Mouse (Mus musculus) testis, adult 2 months (tissue): Measurements from ENCODE around the gene Macf1. TPM values are rescaled to one million over a fixed set of nuclear protein-coding genes. Genes with fewer than 3 reads are reported as not detected.
"Not testable (repeated sequence)": the region's sequence is repeated elsewhere in the genome, so short reads cannot be mapped to it uniquely, and the experiment has no call there.

Experiments
- H3K27ac ChIP-seq: fragments of 200-500 bp; 2 replicates; pipeline ENCODE4 v1.5.1; 2012; ENCODE audit warnings: low read depth, low read length; ENCODE audit not compliant: control insufficient read depth, insufficient read depth
- H3K27me3 ChIP-seq: fragments of 200-500 bp; 2 replicates; pipeline ENCODE4 v1.6.1; 2012; ENCODE audit warnings: mild to moderate bottlenecking, low read length, moderate library complexity; ENCODE audit not compliant: control insufficient read depth, insufficient read depth
- H3K36me3 ChIP-seq: fragments of 200-500 bp; 2 replicates; pipeline ENCODE4 v1.6.1; 2012; ENCODE audit warnings: mild to moderate bottlenecking, low read length; ENCODE audit not compliant: control insufficient read depth, insufficient read depth
- H3K4me1 ChIP-seq: fragments of 200-500 bp; 2 replicates; pipeline ENCODE4 v1.6.1; 2012; ENCODE audit warnings: low read length; ENCODE audit not compliant: control insufficient read depth, insufficient read depth
- H3K4me3 ChIP-seq: fragments of 200-500 bp; 2 replicates; pipeline ENCODE4 v1.5.1; 2012; ENCODE audit warnings: low read depth, mild to moderate bottlenecking, low read length, moderate library complexity, mixed read lengths; ENCODE audit not compliant: control insufficient read depth
- CTCF ChIP-seq: fragments of 200-500 bp; IDR thresholded peaks from 2 replicates; pipeline ENCODE4 v1.5.1; 2012; ENCODE audit warnings: low read depth, mild to moderate bottlenecking, inconsistent platforms, low read length, moderate library complexity; ENCODE audit not compliant: control insufficient read depth, insufficient read depth, insufficient replicate concordance
- POLR2A ChIP-seq: fragments of 200-500 bp; IDR thresholded peaks from 2 replicates; pipeline ENCODE4 v1.6.1; 2012; ENCODE audit warnings: low read depth, mild to moderate bottlenecking, inconsistent platforms, low read length, moderate library complexity; ENCODE audit not compliant: control insufficient read depth
- polyA plus RNA-seq: library from polyadenylated mRNA; depleted of rRNA; stranded (reverse); fragments of >200 nt; gene quantifications from 2 replicates; pipeline ENCODE4 v1.2.3, GENCODE M21; 2012

Gene Macf1
- polyA plus RNA-seq, 1 experiment = 24.4 TPM

DNA sequence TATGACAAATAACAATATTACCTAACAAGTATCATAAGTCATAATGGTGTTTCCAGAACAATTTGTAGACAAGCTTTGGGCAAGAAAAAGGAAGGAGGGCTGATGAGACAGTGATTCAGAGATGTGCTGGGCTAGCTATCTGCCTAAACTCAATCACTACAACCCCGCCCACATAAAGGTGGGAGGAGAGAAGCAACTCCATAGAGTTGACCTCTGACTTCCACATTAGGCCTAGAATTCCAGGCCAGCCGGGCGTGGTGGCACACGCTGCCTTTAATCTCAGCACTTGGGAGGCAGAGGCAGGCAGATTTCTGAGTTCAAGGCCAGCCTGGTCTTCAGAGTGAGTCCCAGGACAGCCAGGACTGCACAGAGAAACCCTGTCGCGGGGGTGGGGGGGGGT, 153.2 kb downstream of the Macf1 start:
- Histone ChIP-seq H3K36me3 (no peaks in the 10 kb centered on the region), H3K4me1 (peaks cover 5% of the 10 kb centered on the region), H3K27me3 (no peaks in the 10 kb centered on the region), H3K4me3 (no peak overlapping the region), H3K27ac (no peak overlapping the region)
- TF ChIP-seq CTCF (no peak), POLR2A (no peak)

DNA sequence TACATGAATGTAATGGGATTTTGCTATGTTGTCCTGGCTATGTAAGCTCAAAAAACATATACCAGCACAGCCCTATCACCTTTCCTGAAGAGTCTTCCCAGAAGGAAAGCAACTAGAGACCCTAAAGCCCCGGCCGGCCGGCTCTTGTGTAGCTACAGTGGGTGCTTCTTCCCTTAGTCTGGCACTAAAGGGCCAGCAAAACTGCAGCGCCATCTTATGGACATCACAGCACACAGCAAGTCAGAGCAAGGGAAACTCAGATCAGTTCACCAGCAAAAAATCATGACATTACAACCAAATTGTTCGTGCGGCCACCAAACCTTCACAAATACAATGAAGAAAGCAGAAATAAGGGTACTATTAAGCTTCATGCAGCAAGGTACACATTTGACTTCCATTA, 154.9 kb downstream of the Macf1 start:
- no peaks in the 10 kb centered on the region for H3K27me3 ChIP-seq
- H3K36me3 ChIP-seq = no peaks in the 10 kb centered on the region
- peaks cover 5% of the 10 kb centered on the region for H3K4me1 ChIP-seq
- no peak overlapping the region for H3K27ac ChIP-seq
- no peak overlapping the region for H3K4me3 ChIP-seq
- TF ChIP-seq POLR2A (no peak), CTCF (peak; percentile 34; the same call in 1 of the 2 replicates)

DNA sequence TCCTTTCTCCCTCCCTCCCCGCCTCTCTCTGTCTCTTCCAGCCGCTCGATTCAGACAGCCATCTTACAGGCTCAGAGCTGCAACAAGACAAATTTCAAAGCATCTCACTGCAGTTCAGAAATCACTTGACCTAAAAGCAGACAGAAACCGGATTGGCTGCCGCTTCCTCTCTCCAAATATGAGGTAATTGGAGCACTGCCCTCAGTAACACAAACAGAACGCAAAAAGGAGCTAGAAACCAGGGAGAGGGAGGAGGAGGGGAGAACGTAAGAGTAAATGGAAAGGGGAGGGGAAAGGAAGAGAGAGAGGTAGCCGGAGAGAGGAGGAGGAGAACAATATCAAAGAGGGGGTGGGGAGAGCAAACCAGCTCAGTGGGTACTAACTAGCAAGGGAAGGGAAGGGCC, 156.6 kb downstream of the Macf1 start:
- no peak overlapping the region for H3K27ac ChIP-seq
- no peaks in the 10 kb centered on the region for H3K36me3 ChIP-seq
- H3K4me1 ChIP-seq = peaks cover 5% of the 10 kb centered on the region
- TF ChIP-seq POLR2A = no peak
- no peak for TF ChIP-seq CTCF
- no peak overlapping the region for H3K4me3 ChIP-seq
- H3K27me3 ChIP-seq = no peaks in the 10 kb centered on the region

DNA sequence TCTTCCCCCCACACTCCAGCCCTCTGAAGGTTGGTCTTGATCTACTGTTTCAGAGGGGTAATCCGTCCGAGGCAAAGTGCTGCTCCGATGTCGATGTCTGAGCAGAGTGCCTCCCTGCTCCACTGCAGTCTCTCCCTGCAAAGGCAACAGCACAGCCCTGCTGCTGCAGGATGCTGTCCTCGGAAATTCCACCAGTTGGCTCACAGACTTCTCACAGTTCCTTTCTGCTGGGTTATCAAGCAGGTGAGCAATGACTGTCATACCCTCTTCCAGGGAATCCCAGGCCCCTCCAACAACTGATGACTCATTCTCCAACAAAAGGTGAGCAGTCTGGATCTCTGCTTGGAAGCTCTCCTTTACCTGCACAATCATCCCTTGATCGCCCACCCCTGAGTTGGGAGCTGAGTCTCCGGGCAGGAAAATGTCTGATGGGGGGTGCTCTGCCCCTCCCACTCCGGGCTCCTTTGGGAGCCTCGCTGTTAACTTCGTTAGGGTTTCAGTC, 157.3 kb downstream of the Macf1 start:
- Histone ChIP-seq H3K4me1 (peaks cover 5% of the 10 kb centered on the region), H3K27me3 (no peaks in the 10 kb centered on the region), H3K27ac (no peak overlapping the region), H3K4me3 (no peak overlapping the region), H3K36me3 (no peaks in the 10 kb centered on the region)
- TF ChIP-seq POLR2A = no peak
- TF ChIP-seq CTCF = no peak

DNA sequence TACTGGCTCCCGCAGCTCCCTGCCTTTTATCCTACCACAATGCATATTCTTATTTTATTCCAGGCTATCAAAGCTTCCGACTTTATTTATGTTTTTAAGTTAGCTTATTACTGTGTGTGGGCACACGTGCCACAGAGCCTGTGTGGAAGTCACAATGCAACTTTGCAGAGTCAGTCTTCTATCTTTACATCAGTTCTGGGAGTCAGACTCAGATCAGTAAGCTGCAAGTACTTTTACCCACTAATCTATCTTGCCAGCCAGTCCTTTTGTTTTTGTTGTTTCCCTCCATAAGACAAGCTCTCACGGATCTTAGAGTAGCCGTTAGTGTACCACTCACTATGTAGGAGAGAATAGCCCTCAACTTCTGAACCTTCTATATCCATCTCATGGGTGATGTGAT, 159.4 kb downstream of the Macf1 start:
- Histone ChIP-seq H3K4me3 (no peak overlapping the region), H3K36me3 (no peaks in the 10 kb centered on the region), H3K27me3 (no peaks in the 10 kb centered on the region), H3K27ac (no peak overlapping the region), H3K4me1 (peaks cover 5% of the 10 kb centered on the region)
- TF ChIP-seq CTCF (no peak), POLR2A (no peak)

DNA sequence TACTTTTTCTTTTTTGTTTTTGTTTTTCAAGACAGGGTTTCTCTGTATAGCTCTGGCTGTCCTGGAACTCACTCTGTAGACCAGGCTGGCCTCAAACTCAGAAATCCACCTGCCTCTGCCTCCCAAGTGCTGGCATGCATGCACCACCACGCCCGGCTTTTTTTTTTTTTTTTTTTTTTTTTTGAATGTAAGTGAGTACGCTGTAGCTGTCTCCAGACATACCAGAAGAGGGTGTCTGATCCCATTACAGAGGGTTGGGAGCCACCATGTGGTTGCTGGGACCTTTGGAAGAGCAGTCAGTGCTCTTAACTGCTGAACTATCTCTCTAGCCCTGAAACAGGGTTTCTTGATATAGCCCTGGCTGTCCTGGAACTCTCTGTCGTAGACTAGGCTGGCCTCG, 164.0 kb downstream of the Macf1 start:
- not testable (repeated sequence) for H3K4me1 ChIP-seq, H3K36me3 ChIP-seq, H3K27ac ChIP-seq, H3K4me3 ChIP-seq, H3K27me3 ChIP-seq

DNA sequence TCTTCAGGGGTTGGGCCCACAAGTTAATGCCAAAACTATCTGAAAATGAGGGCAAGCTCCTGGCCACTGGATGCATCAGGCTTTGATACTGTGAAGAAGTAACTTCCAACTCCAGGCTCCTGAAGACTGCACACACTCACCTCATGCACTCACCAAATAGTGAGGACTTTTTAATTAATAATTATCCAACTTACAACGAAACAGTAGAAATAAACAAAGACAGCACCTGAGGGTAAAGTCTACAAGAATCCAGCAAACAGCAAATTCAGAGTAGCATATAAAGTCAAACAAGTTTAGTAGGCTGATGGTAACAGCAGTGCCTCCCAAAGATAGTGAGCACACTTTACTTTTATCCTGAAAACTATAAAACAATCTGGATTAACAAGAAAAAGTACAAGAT, 168.5 kb downstream of the Macf1 start:
- Histone ChIP-seq H3K4me1 (no peaks in the 10 kb centered on the region), H3K36me3 (no peaks in the 10 kb centered on the region), H3K27me3 (no peaks in the 10 kb centered on the region), H3K27ac (no peak overlapping the region), H3K4me3 (no peak overlapping the region)
- TF ChIP-seq POLR2A (no peak), CTCF (no peak)

DNA sequence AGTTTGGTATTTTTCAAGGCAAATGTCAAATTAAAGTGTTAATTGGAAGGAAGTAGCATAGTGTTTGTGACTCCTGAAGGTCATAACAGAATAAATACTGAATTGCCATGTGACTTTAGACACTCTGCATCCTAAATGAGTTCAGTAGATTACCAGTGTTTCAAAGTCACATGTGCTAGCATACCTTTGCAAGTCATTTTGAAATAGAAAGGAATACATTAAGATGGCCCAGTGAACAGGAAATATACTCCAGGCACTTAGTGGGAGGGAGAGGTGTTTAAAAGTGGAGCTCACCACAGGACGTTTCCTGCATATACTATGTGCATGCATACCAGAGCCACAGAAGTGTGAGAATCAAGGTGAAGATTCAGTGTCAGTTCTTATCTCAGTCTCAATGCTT, 174.0 kb downstream of the Macf1 start:
- H3K36me3 ChIP-seq = no peaks in the 10 kb centered on the region

More for the DNA sequence above, 174.0 kb downstream of the Macf1 start:
- Histone ChIP-seq H3K4me1 (no peaks in the 10 kb centered on the region), H3K4me3 (no peak overlapping the region), H3K27me3 (no peaks in the 10 kb centered on the region), H3K27ac (no peak overlapping the region)
- TF ChIP-seq CTCF (no peak), POLR2A (no peak)
